Mouse (Mus musculus) forebrain, embryonic 14.5 days (tissue): ENCODE measurements around the gene Kcnh6. TPM values are rescaled to one million over a fixed set of nuclear protein-coding genes. Genes with fewer than 3 reads are reported as not detected.

Source experiments
- ATAC-seq: fragments of 200-750 bp; cut with Nextera tagmentation; 2 replicates; pipeline ENCODE4 v1.8.0; 2017; ENCODE audit warnings: mild to moderate bottlenecking, moderate library complexity
- DNase-seq: peaks from one replicate; pipeline ENCODE4 v3.0.0-alpha.2; 2015; ENCODE audit warnings: low spot score
- H3K27ac ChIP-seq: fragments of 300-500 bp; sonication (generic); 2 replicates; pipeline ENCODE4 v1.5.1; 2014; ENCODE audit warnings: low read depth, mild to moderate bottlenecking, control low read depth, low read length, moderate library complexity
- H3K27me3 ChIP-seq: fragments of 300-500 bp; sonication (generic); replicated peaks from 2 replicates; pipeline ENCODE4 v1.6.1; 2014; ENCODE audit warnings: low read length, control low read depth, mixed read lengths; ENCODE audit not compliant: control insufficient read depth, insufficient read depth
- H3K36me3 ChIP-seq: fragments of 300-500 bp; sonication (generic); 2 replicates; pipeline ENCODE4 v1.6.1; 2014; ENCODE audit warnings: low read length, control low read depth; ENCODE audit not compliant: control insufficient read depth, insufficient read depth
- H3K4me1 ChIP-seq: fragments of 300-500 bp; sonication (generic); 2 replicates; pipeline ENCODE4 v1.6.1; 2014; ENCODE audit warnings: antibody characterized with exemption, low read length, control low read depth; ENCODE audit not compliant: control insufficient read depth, insufficient read depth
- H3K4me2 ChIP-seq: fragments of 300-500 bp; sonication (generic); 2 replicates; pipeline ENCODE4 v1.6.1; 2014; ENCODE audit warnings: mild to moderate bottlenecking, control low read depth, low read length
- H3K4me3 ChIP-seq: fragments of 300-500 bp; sonication (generic); 2 replicates; pipeline ENCODE4 v1.5.1; 2014; ENCODE audit warnings: low read depth, low read length, control low read depth
- H3K9ac ChIP-seq: fragments of 300-500 bp; sonication (generic); 2 replicates; pipeline ENCODE4 v1.6.1; 2014; ENCODE audit warnings: mild to moderate bottlenecking, low read length, control low read depth, moderate library complexity
- H3K9me3 ChIP-seq: fragments of 300-500 bp; sonication (generic); replicated peaks from 2 replicates; pipeline ENCODE4 v1.6.1; 2016; ENCODE audit warnings: low read length, control low read depth, mixed read lengths; ENCODE audit not compliant: control insufficient read depth
- WGBS: fragments of 180-500 bp; shearing (Covaris S2); extraction: QIAGEN DNeasy Blood & Tissue Kit; methylation state at CpG from one replicate; pipeline ENCODE4 v1.1.7; 2014; 5-methylcytosine and 5-hydroxymethylcytosine counted together
- polyA plus RNA-seq: library from polyadenylated mRNA; unstranded; fragments of >200 nt; fragmentation: Nextera tagmentation; extraction: Ambion mirVana; gene quantifications from 2 replicates; pipeline ENCODE4 v1.2.1, GENCODE M21; 2014

Kcnh6 gene
- polyA plus RNA-seq, 1 experiment from 2014 or later, result 0.48 TPM

DNA sequence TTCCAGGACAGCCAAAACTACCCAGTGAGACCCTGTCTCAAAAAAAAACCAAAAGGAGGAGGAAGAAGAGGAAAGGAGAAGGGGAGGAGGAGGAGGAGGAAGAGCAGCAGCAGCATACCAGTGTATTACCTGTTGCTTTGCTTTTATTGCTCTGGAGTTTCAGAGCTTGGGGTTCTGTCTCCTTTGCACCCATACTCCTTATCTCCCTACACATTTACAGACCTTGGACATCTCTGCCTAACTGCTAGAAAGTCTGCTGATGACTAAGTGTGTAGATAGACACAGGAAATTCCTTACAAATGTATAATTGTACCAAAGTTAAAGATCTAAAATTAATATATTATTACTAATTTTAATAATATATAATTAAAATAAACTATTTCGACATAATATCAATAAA is 37.3 kb downstream of the Kcnh6 start:
- Histone ChIP-seq H3K36me3 (peaks cover 36% of the 10 kb centered on the region), H3K4me2 (no peak overlapping the region), H3K4me3 (no peak overlapping the region), H3K27ac (no peak overlapping the region), H3K9ac (no peak overlapping the region), H3K9me3 (no peaks in the 10 kb centered on the region), H3K4me1 (no peaks in the 10 kb centered on the region), H3K27me3 (no peaks in the 10 kb centered on the region)
- ATAC-seq, result no peak
- WGBS, result 95% methylated on average over 1 of the region's 1 CpGs
- DNase-seq, result no peak

DNA sequence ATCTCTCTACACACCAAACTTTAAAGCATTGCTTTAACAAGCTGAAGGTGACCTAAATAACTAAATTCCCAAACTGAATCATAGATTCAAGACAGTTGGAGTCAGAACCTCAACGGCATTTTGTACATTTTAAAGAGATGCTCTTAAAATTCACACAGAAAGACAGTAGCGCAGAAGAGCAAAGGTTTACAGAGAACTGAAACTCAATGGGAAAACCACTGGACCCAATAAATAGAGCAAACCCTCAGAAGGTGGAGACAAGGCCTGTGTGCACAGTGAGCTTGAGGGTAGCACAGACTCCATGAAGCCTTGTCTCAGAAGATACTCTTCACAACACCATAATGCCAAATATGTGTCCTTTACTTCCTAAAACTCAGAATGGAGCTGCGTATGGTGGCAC is 37.9 kb downstream of the Kcnh6 start:
- H3K4me2 ChIP-seq, result no peak overlapping the region
- ATAC-seq (no peak), DNase-seq (no peak)
- H3K4me3 ChIP-seq, result no peak overlapping the region
- 95% methylated on average over 3 of the region's 3 CpGs for WGBS
- no peaks in the 10 kb centered on the region for H3K4me1 ChIP-seq
- H3K27me3 ChIP-seq, result no peaks in the 10 kb centered on the region
- no peak overlapping the region for H3K9ac ChIP-seq
- no peaks in the 10 kb centered on the region for H3K9me3 ChIP-seq
- peaks cover 40% of the 10 kb centered on the region for H3K36me3 ChIP-seq
- no peak overlapping the region for H3K27ac ChIP-seq

- H3K27me3 ChIP-seq, result no peaks in the 10 kb centered on the region
- no peak for ATAC-seq
- H3K4me3 ChIP-seq, result no peak overlapping the region
- peaks cover 48% of the 10 kb centered on the region for H3K36me3 ChIP-seq
- H3K4me2 ChIP-seq, result no peak overlapping the region
- H3K9me3 ChIP-seq, result no peaks in the 10 kb centered on the region
- no peak overlapping the region for H3K27ac ChIP-seq
- H3K4me1 ChIP-seq, result no peaks in the 10 kb centered on the region
- 88% methylated on average over 9 of the region's 9 CpGs for WGBS
- H3K9ac ChIP-seq, result no peak overlapping the region
- DNase-seq, result no peak
These were observed 38.7 kb downstream of the Kcnh6 start for GRCm38 (mm10) chr11:106046584-106046983.

GRCm38 (mm10) chr11:106053921-106054320 is 46.0 kb downstream of the Kcnh6 start:
- 88% methylated on average over 2 of the region's 2 CpGs for WGBS
- no peak overlapping the region for H3K4me3 ChIP-seq
- no peak overlapping the region for H3K9ac ChIP-seq
- H3K4me1 ChIP-seq, result no peaks in the 10 kb centered on the region
- no peaks in the 10 kb centered on the region for H3K9me3 ChIP-seq
- peaks cover 97% of the 10 kb centered on the region for H3K36me3 ChIP-seq
- H3K4me2 ChIP-seq, result no peak overlapping the region
- ATAC-seq, result no peak
- no peak for DNase-seq
- no peak overlapping the region for H3K27ac ChIP-seq
- H3K27me3 ChIP-seq, result no peaks in the 10 kb centered on the region

DNA sequence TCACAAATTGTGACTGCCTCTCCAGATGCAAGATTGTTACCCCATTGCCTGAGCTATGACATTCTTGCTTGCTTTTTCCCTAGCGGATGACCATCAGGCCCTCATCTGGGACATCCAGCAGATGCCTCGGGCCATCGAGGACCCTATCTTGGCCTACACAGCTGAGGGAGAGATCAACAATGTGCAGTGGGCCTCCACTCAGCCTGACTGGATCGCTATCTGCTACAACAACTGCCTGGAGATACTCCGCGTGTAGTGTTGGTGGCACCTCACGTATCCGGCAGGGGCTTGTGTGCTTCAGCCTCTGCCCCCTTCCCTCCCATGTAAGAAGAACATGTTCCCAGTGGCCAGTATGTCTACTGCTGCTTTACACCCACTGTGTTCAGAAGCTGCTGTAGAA is 46.7 kb downstream of the Kcnh6 start:
- H3K4me3 ChIP-seq, result no peak overlapping the region
- H3K4me1 ChIP-seq, result no peaks in the 10 kb centered on the region
- ATAC-seq, result no peak
- peaks cover 97% of the 10 kb centered on the region for H3K36me3 ChIP-seq
- no peaks in the 10 kb centered on the region for H3K27me3 ChIP-seq
- no peak overlapping the region for H3K9ac ChIP-seq
- no peak for DNase-seq
- no peak overlapping the region for H3K27ac ChIP-seq
- no peak overlapping the region for H3K4me2 ChIP-seq
- H3K9me3 ChIP-seq, result no peaks in the 10 kb centered on the region
- 98% methylated on average over 8 of the region's 8 CpGs for WGBS

DNA sequence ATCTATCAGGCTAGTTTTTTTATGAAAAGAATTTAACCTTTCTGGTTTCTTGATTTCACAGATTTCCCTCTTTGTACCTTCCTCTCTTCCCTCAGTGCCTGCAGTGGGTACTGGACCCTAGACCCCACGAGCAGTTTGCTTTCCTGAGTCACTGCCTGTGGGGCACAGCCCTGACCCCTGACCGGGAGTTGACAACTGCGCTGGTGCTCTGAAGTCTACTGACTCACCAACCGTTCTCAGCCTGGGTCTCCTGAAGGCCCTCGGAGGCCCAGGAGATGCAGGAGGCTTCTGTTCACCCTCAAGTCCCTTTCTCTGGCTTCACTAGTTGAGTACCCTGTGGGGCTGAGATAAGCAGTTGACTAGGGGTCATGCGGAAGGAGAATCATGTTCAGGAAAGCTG is 47.4 kb downstream of the Kcnh6 start:
- Histone ChIP-seq H3K9me3 (no peaks in the 10 kb centered on the region), H3K36me3 (peaks cover 98% of the 10 kb centered on the region), H3K4me2 (no peak overlapping the region), H3K9ac (no peak overlapping the region), H3K4me1 (no peaks in the 10 kb centered on the region), H3K27me3 (no peaks in the 10 kb centered on the region), H3K27ac (no peak overlapping the region), H3K4me3 (no peak overlapping the region)
- DNase-seq (no peak), ATAC-seq (no peak)
- WGBS, result 93% methylated on average over 6 of the region's 6 CpGs

DNA sequence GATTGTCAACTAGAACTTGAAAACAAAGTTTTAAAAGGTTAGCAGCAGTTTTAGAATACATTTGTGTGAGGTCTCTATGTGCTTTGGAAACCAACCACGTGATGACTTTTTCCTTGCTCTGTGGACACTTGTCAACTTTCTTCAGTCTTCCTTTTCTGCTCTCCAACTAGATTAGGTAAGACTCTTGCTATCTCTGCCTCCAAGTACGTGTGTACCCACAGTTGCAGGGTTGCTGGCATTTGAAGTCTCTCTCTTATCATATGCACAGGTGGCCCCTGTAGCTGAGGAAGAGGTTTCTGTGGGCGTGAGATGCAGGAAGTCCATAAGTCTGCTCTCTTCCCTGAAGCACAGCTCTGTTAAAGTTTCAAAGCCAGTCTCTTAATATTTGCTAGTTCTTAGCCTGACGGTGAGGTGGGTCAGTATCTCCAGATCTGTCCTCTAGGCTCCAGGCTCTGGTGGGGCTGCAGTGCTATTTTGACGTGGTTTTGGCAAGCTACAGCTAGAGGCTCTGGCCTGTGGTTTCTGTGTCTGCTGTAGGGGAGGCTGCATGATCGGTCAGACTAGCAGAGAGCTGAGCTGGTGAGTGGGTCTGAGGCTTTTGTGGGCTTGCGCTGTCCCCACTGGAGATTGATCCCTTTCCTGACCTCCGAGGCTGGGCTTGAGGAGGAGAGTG is 49.0 kb downstream of the Kcnh6 start:
- Histone ChIP-seq H3K4me1 (no peaks in the 10 kb centered on the region), H3K4me2 (no peak overlapping the region), H3K9ac (no peak overlapping the region), H3K9me3 (no peaks in the 10 kb centered on the region), H3K36me3 (peaks cover 82% of the 10 kb centered on the region), H3K4me3 (no peak overlapping the region), H3K27ac (no peak overlapping the region), H3K27me3 (no peaks in the 10 kb centered on the region)
- DNase-seq (no peak), ATAC-seq (no peak)
- WGBS, result 90% methylated on average over 8 of the region's 8 CpGs

GRCm38 (mm10) chr11:106058020-106058419 is 50.1 kb downstream of the Kcnh6 start:
- ATAC-seq (no peak), DNase-seq (no peak)
- H3K36me3 ChIP-seq, result peaks cover 71% of the 10 kb centered on the region
- no peak overlapping the region for H3K4me2 ChIP-seq
- WGBS, result 71% methylated on average over 8 of the region's 8 CpGs
- no peak overlapping the region for H3K9ac ChIP-seq
- H3K4me1 ChIP-seq, result no peaks in the 10 kb centered on the region
- H3K4me3 ChIP-seq, result no peak overlapping the region
- H3K27ac ChIP-seq, result no peak overlapping the region
- no peaks in the 10 kb centered on the region for H3K9me3 ChIP-seq
- H3K27me3 ChIP-seq, result no peaks in the 10 kb centered on the region

DNA sequence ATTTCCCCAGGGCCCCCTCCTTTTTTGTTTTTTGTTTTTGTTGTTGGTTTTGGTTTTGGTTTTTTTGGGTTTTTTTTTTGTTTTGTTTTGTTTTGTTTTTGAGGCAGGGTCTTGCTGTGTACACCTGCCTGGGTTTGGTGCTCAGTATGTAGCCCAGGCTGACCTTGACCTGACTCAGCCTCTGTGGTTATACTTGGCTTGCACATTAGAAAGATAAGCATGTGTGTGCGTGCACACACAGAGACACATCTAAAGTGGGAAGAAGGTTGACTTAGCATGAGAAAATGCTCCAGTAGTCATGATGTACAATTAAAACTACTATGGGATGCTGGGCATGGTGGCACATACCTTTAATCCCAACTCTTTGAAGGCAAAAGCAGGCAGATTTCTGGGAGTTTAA is 52.6 kb downstream of the Kcnh6 start:
- ATAC-seq, result no peak

More for the DNA sequence above, 52.6 kb downstream of the Kcnh6 start:
- Histone ChIP-seq H3K27ac (no peak overlapping the region), H3K36me3 (peaks cover 46% of the 10 kb centered on the region), H3K9ac (no peak overlapping the region), H3K9me3 (no peaks in the 10 kb centered on the region), H3K4me1 (no peaks in the 10 kb centered on the region), H3K4me3 (no peak overlapping the region), H3K27me3 (no peaks in the 10 kb centered on the region), H3K4me2 (no peak overlapping the region)
- DNase-seq, result no peak
- WGBS, result 97% methylated on average over 1 of the region's 1 CpGs
